Mouse (Mus musculus) forebrain, embryonic 13.5 days (tissue): ENCODE results near the gene Prol1. TPM values are rescaled to one million over a fixed set of nuclear protein-coding genes. Genes with fewer than 3 reads are reported as not detected.
"Not testable (repeated sequence)": the region's sequence is repeated elsewhere in the genome, so short reads cannot be mapped to it uniquely, and the experiment has no call there.

Experiments used
- ATAC-seq: fragments of 200-750 bp; cut with Nextera tagmentation; 2 replicates; pipeline ENCODE4 v1.8.0; 2017
- H3K27ac ChIP-seq: fragments of 300-500 bp; sonication (generic); 2 replicates; pipeline ENCODE4 v1.5.1; 2015; ENCODE audit warnings: inconsistent platforms, mild to moderate bottlenecking, moderate library complexity
- H3K27me3 ChIP-seq: fragments of 300-500 bp; sonication (generic); 2 replicates; pipeline ENCODE4 v1.6.1; 2015; ENCODE audit warnings: mild to moderate bottlenecking, inconsistent platforms
- H3K36me3 ChIP-seq: fragments of 300-500 bp; sonication (generic); 2 replicates; pipeline ENCODE4 v1.6.1; 2015; ENCODE audit warnings: mild to moderate bottlenecking, inconsistent platforms; ENCODE audit not compliant: poor library complexity, severe bottlenecking
- H3K4me1 ChIP-seq: fragments of 300-500 bp; sonication (generic); 2 replicates; pipeline ENCODE4 v1.6.1; 2015; ENCODE audit warnings: inconsistent platforms
- H3K4me2 ChIP-seq: fragments of 300-500 bp; sonication (generic); 2 replicates; pipeline ENCODE4 v1.6.1; 2015; ENCODE audit warnings: inconsistent platforms, mild to moderate bottlenecking, moderate library complexity
- H3K4me3 ChIP-seq: fragments of 300-500 bp; sonication (generic); 2 replicates; pipeline ENCODE4 v1.5.1; 2015; ENCODE audit warnings: mild to moderate bottlenecking, inconsistent platforms
- H3K9ac ChIP-seq: fragments of 300-500 bp; sonication (generic); 2 replicates; pipeline ENCODE4 v1.6.1; 2015; ENCODE audit warnings: mild to moderate bottlenecking, inconsistent platforms
- H3K9me3 ChIP-seq: fragments of 300-500 bp; sonication (generic); replicated peaks from 2 replicates; pipeline ENCODE4 v1.6.1; 2016; ENCODE audit warnings: inconsistent platforms
- WGBS: fragments of 180-500 bp; shearing (Covaris S2); methylation state at CpG from one replicate; pipeline ENCODE4 v1.1.7; 2015; 5-methylcytosine and 5-hydroxymethylcytosine counted together
- polyA plus RNA-seq: library from polyadenylated mRNA; unstranded; fragments of >200 nt; fragmentation: Nextera tagmentation; extraction: Ambion mirVana; gene quantifications from 2 replicates; pipeline ENCODE4 v1.2.1, GENCODE M21; 2015

The Prol1 gene
- not detected in 2 replicates for polyA plus RNA-seq

DNA sequence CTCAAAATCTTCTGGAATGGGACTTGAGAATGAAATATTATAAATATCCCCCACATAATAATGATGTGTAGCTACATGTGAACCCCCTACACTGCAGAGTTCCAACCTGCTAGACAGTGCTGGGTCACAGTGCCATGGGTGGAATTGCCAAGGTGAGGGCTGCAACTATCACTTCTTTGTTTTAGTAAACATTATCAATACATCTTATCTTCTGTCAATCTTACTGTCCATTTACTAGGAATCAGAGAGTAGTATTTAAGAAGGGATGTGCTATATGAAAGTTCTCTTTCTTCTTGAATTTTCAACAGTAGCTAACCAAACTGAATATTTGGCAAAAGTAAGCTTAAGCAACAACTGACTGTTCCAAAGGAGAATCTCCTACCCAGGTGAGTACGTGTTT lies at the start of gene Prol1:
TSS of gene Prol1 (plus strand) at position 301 of the 400 bp plus-strand sequence.
- H3K9me3 ChIP-seq: no peaks in the 10 kb centered on the region
- H3K27me3 ChIP-seq: no peaks in the 10 kb centered on the region
- no peak within 1 kb of the TSS for H3K4me2 ChIP-seq
- no peaks in the 10 kb centered on the region for H3K4me1 ChIP-seq
- no peaks in the 10 kb centered on the region for H3K36me3 ChIP-seq
- no peak for ATAC-seq
- no peak within 1 kb of the TSS for H3K4me3 ChIP-seq
- WGBS: 98% methylated on average over 1 of the region's 1 CpGs
- no peak within 1 kb of the TSS for H3K27ac ChIP-seq
- no peak within 1 kb of the TSS for H3K9ac ChIP-seq

DNA sequence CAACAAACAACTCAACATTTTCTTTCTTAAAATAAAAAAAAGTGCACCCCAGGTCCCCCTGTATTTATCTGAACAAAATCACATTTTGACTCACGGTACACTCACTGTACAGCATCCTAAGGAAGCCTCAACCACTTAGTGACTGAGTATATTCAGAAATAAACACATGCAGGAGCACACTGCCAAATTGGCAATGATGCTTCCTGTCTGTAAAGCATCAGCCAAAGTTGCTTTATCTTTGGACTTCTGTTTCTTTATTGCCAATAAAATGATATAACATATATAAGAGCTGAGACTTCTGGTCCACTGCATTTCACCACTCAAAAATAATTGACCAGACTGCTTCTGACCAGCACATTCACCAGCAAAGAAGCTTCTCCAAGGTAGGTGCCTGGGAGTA lies 48.5 kb upstream of the Prol1 start, which contains the start of gene Gm7714:
TSS of gene Gm7714 (plus strand) at position 301 of the 400 bp plus-strand sequence.
- H3K4me2 ChIP-seq: no peak within 1 kb of the TSS
- H3K9me3 ChIP-seq: no peaks in the 10 kb centered on the region
- no peak within 1 kb of the TSS for H3K9ac ChIP-seq
- no peaks in the 10 kb centered on the region for H3K36me3 ChIP-seq
- H3K4me3 ChIP-seq: no peak within 1 kb of the TSS
- H3K4me1 ChIP-seq: no peaks in the 10 kb centered on the region
- WGBS: 70% methylated on average over 1 of the region's 1 CpGs
- H3K27me3 ChIP-seq: no peaks in the 10 kb centered on the region
- no peak within 1 kb of the TSS for H3K27ac ChIP-seq
- no peak for ATAC-seq

DNA sequence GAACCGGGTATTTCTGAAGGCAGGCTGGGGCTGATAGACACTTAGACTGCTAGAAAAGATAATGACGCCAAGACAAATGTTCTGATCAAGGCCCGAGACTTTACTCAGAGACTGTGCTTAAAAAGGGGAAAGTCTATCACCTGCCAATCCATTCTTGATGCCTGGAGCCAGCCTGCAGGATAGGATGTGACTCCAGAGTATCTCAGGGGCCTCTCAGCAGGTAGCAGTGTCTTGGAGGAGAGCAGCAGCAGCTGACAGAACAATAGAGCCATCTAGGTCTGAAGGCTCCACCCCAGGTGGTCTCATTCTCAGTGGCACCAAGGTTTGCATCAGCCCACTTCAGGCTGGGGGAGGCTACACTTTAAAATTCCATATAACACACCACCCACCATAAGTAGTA lies 5.8 kb upstream of the Prol1 start:
- H3K9ac ChIP-seq, ATAC-seq, H3K27ac ChIP-seq, H3K36me3 ChIP-seq, H3K4me1 ChIP-seq, H3K4me3 ChIP-seq, H3K4me2 ChIP-seq, H3K9me3 ChIP-seq, H3K27me3 ChIP-seq: not testable (repeated sequence)
- WGBS: 62% methylated on average over 3 of the region's 3 CpGs

DNA sequence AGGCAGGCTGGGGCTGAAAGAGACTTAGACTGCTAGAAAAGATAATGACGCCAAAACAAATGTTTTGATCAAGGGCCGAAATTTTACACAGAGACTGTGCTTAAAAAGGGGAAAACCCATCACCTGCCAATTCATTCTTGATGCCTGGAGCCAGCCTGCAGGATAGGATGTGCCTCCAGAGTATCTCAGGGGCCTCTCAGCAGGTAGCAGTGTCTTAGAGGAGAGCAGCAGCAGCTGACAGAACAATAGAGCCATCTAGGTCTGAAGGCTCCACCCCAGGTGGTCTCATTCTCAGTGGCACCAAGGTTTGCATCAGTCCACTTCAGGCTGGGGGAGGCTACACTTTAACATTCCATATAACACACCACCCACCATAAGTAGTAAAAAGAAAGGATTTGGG lies 31.4 kb downstream of the Prol1 start:
- not testable (repeated sequence) for H3K36me3 ChIP-seq, ATAC-seq, H3K4me3 ChIP-seq, H3K27me3 ChIP-seq, H3K4me1 ChIP-seq, H3K27ac ChIP-seq, H3K9me3 ChIP-seq, H3K9ac ChIP-seq, H3K4me2 ChIP-seq
- 39% methylated on average over 2 of the region's 2 CpGs for WGBS

DNA sequence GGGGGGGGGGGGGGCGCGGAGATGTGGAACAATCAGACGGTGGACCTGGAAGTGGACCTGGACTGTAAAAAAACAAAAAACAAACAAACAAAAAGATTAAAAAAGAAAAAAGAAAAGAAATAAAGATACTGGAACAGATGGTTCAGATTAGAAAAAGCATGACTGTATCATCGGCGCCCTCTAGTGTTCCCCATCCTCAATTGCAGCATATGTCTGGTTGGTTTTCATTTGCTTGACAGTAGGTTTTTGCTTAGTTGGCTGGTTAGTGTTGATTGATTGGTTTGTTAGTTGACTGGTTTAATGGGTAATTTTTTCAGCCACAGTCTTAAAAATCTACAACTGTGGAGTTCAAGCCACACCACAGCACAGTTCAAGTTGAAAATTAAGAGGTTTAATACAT lies 47.7 kb downstream of the Prol1 start:
- H3K4me3 ChIP-seq: no peak overlapping the region
- WGBS: 4% methylated on average over 3 of the region's 5 CpGs
- H3K9ac ChIP-seq: no peak overlapping the region
- H3K4me2 ChIP-seq: no peak overlapping the region
- no peaks in the 10 kb centered on the region for H3K27me3 ChIP-seq
- no peaks in the 10 kb centered on the region for H3K4me1 ChIP-seq
- no peaks in the 10 kb centered on the region for H3K9me3 ChIP-seq
- no peak for ATAC-seq
- no peaks in the 10 kb centered on the region for H3K36me3 ChIP-seq
- no peak overlapping the region for H3K27ac ChIP-seq

DNA sequence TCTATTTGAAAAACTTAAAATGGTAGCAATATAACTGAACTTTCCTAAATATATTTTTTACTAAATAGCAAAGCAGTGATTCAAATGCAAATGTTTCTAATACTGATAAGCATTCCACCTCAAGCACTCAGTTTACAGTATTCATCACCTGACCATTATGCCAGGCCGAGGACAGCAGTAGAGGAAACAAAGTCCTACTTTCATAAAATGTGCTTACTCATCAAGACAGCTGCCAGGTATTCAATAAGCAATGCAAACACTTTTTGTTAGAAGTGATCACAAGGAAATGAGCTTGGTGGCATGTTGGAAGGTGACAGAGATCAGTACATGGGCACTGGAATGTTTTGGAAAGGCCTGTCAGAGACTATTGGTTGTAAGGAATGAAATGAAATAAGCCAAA lies 49.8 kb downstream of the Prol1 start:
- ATAC-seq: no peak

DNA sequence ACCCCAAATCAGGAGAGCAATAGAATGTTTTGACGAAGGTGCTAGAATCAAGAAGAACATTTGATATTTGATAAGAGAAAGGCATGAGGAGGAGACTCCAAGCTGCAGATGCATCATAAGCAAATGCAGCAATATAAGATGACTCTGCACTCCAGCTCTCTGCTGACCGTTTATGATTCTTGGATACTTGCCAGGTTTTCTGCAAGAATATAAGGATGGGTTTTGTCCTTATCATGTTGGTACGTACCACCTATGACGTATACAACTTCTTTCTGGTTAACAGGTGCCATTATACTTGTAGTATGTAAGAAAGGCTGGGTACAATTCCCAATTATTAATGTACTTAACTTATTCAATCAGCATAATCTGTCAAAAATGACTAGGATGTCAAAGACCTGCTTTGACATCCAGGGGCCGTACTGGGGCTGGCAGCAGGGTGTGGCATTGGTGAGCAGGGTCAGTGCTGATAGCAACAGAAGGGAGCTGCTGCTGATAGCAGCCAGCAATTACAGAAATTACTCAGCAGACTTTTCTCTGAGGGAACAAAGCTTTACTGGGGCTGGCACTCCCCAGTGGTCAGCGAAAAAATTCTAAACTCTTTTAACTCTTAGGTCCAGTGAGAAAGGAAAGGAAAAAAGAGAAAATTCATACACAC lies 53.6 kb downstream of the Prol1 start:
- Histone ChIP-seq H3K9me3 (no peaks in the 10 kb centered on the region), H3K4me1 (no peaks in the 10 kb centered on the region), H3K27ac (no peak overlapping the region), H3K9ac (no peak overlapping the region), H3K27me3 (no peaks in the 10 kb centered on the region), H3K36me3 (no peaks in the 10 kb centered on the region), H3K4me3 (no peak overlapping the region), H3K4me2 (no peak overlapping the region)
- WGBS: 87% methylated on average over 6 of the region's 6 CpGs
- no peak for ATAC-seq

More for the DNA sequence above, 49.8 kb downstream of the Prol1 start:
- no peak overlapping the region for H3K4me2 ChIP-seq
- no peaks in the 10 kb centered on the region for H3K27me3 ChIP-seq
- no peaks in the 10 kb centered on the region for H3K36me3 ChIP-seq
- no peaks in the 10 kb centered on the region for H3K9me3 ChIP-seq
- H3K4me3 ChIP-seq: no peak overlapping the region
- no peak overlapping the region for H3K27ac ChIP-seq
- H3K4me1 ChIP-seq: no peaks in the 10 kb centered on the region
- H3K9ac ChIP-seq: no peak overlapping the region
- 62% methylated on average over 1 of the region's 1 CpGs for WGBS

DNA sequence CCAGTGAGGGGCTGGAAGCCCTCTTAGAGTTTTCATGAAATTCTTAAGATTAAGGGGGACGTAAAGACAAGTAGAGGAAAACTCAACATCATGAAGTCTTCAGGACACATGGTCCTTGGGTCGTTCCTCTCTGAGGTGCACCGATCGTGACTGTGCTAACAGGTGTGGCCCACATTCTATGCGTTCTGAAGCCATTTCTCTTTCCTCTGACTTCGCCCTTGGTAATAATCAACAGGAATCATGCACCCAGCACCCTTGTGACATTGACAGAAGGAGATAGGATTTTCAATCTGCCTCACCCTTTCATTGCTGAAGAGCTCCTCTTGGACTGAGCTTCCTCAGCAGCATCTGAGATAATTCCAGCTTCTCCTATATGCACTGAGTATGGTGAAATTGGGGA lies 55.5 kb downstream of the Prol1 start:
- no peak for ATAC-seq
- 83% methylated on average over 6 of the region's 6 CpGs for WGBS

DNA sequence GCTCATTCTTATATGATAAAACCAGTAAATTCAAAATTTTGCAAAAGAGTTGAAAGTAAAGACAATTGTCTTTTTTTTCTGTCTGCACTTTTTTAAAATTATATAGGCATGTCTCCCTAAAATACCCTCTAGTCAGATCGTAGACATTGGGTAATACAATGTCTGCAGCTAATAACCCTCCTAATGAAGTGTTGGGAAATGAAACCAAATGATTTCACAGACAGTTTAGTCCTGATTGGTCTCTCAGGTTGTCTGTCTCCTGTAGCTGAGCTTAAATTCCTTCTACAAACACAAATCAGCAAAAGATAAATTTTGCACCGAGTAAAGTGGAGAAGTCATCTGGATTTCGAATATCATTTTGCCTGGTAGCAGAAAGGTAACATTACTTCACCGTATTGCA lies 58.7 kb downstream of the Prol1 start, which contains the start of gene Amtn:
TSS of gene Amtn (plus strand) at position 301 of the 400 bp plus-strand sequence.
- no peak for ATAC-seq
- Histone ChIP-seq H3K9me3 (no peaks in the 10 kb centered on the region), H3K4me1 (no peaks in the 10 kb centered on the region), H3K27ac (no peak within 1 kb of the TSS), H3K27me3 (no peaks in the 10 kb centered on the region), H3K4me2 (no peak within 1 kb of the TSS), H3K9ac (no peak within 1 kb of the TSS), H3K36me3 (no peaks in the 10 kb centered on the region), H3K4me3 (no peak within 1 kb of the TSS)
- 87% methylated on average over 4 of the region's 4 CpGs for WGBS

More for the DNA sequence above, 55.5 kb downstream of the Prol1 start:
- Histone ChIP-seq H3K9ac (no peak overlapping the region), H3K4me3 (no peak overlapping the region), H3K36me3 (no peaks in the 10 kb centered on the region), H3K4me1 (no peaks in the 10 kb centered on the region), H3K27me3 (no peaks in the 10 kb centered on the region), H3K27ac (no peak overlapping the region), H3K9me3 (no peaks in the 10 kb centered on the region), H3K4me2 (no peak overlapping the region)

Other genes starting within 250 kb of the Prol1 start
- not detected in 2 replicates for gene Smr2, start 230.8 kb upstream of the Prol1 start, polyA plus RNA-seq
- gene Gm11116, start 205.8 kb upstream of the Prol1 start, polyA plus RNA-seq: not detected in 2 replicates
- not detected in 2 replicates for gene Gm11115, start 163.2 kb upstream of the Prol1 start, polyA plus RNA-seq
- gene Gm7714, start 48.4 kb upstream of the Prol1 start, polyA plus RNA-seq: not detected in 2 replicates
- not detected in 2 replicates for gene Amtn, start 58.8 kb downstream of the Prol1 start, polyA plus RNA-seq
- gene Ambn, start 138.7 kb downstream of the Prol1 start, polyA plus RNA-seq: not detected in 2 replicates
- not detected in 2 replicates for gene Enam, start 170.7 kb downstream of the Prol1 start, polyA plus RNA-seq
- 0.18 and 0.38 TPM in 2 replicates for gene Jchain, start 210.6 kb downstream of the Prol1 start, polyA plus RNA-seq
- gene Utp3, start 237.2 kb downstream of the Prol1 start, polyA plus RNA-seq: 57.2 and 62.9 TPM in 2 replicates
- 192 and 200 TPM in 2 replicates for gene Rufy3, start 247.7 kb downstream of the Prol1 start, polyA plus RNA-seq